Mouse (Mus musculus) CH12.LX (cell line): ENCODE data around the gene Runx3. TPM values are rescaled to one million over a fixed set of nuclear protein-coding genes. Genes with fewer than 3 reads are reported as not detected.

Source experiments
- DNase-seq: peaks from one replicate; pipeline ENCODE4 v3.0.0-alpha.2; 2013; ENCODE audit errors: extremely low read depth
- H3K27ac ChIP-seq: 2 replicates; pipeline ENCODE4 v1.5.1; 2012; ENCODE audit warnings: low read depth, mild to moderate bottlenecking, control low read depth, moderate library complexity; ENCODE audit not compliant: insufficient read depth
- H3K27me3 ChIP-seq: replicated peaks from 2 replicates; pipeline ENCODE3; 2012; ENCODE audit warnings: inconsistent platforms
- H3K36me3 ChIP-seq, 2 experiments: replicated peaks in 1 of 2; 2 replicates each; pipeline versions ENCODE3 to v1.6.1; 2012; ENCODE audit warnings: inconsistent platforms in 1 of 2, low read length in 1 of 2, mild to moderate bottlenecking in 1 of 2, mixed read lengths in 1 of 2, moderate library complexity in 1 of 2; ENCODE audit not compliant: control insufficient read depth in 1 of 2, insufficient read depth in 1 of 2
- H3K4me1 ChIP-seq, 2 experiments: 2 replicates each; pipeline ENCODE4 v1.6.1; 2012; ENCODE audit warnings: inconsistent platforms in 1 of 2, moderate library complexity in 1 of 2; ENCODE audit not compliant: insufficient read depth in 2 of 2, control insufficient read depth in 1 of 2
- H3K4me2 ChIP-seq: 2 replicates; pipeline ENCODE4 v1.6.1; 2012; ENCODE audit warnings: low read depth, mild to moderate bottlenecking, control low read depth; ENCODE audit not compliant: poor library complexity, insufficient read depth, severe bottlenecking
- H3K4me3 ChIP-seq, 3 experiments: fragments of 150-350 bp in 1 of 3; sonication (generic) in 1 of 3; replicated peaks in 1 of 3; 2 replicates each; pipeline versions ENCODE3 to v1.5.1; 2011 to 2012; ENCODE audit warnings: low read depth in 2 of 3, low read length in 2 of 3, mild to moderate bottlenecking in 2 of 3, moderate library complexity in 2 of 3, control low read depth in 1 of 3, improper control_type of control experiment in 1 of 3, inconsistent platforms in 1 of 3, mixed read lengths in 1 of 3; ENCODE audit not compliant: poor library complexity in 1 of 3
- H3K79me2 ChIP-seq: replicated peaks from 2 replicates; pipeline ENCODE4 v1.6.1; 2012; ENCODE audit warnings: mild to moderate bottlenecking, moderate library complexity; ENCODE audit not compliant: control insufficient read depth, poor library complexity, insufficient read depth, severe bottlenecking; ENCODE audit errors: extremely low read depth
- H3K9ac ChIP-seq: 2 replicates; pipeline ENCODE4 v1.6.1; 2012; ENCODE audit warnings: low read depth, mild to moderate bottlenecking, control low read depth, moderate library complexity; ENCODE audit not compliant: insufficient read depth
- H3K9me3 ChIP-seq: replicated peaks from 2 replicates; pipeline ENCODE3; 2012; ENCODE audit warnings: low read length, inconsistent platforms, mixed read lengths
- BHLHE40 ChIP-seq: IDR thresholded peaks from 2 replicates; pipeline ENCODE4 v1.6.1; 2011; ENCODE audit warnings: mild to moderate bottlenecking, low read depth, low read length, improper control_type of control experiment
- CTCF ChIP-seq, 2 experiments: IDR thresholded peaks in 1 of 2; conservative IDR thresholded peaks in 1 of 2; 2 replicates each; pipeline ENCODE4 v1.5.1; 2011 to 2012; ENCODE audit warnings: low read depth in 2 of 2, low read length in 2 of 2, improper control_type of control experiment in 1 of 2, inconsistent platforms in 1 of 2, mild to moderate bottlenecking in 1 of 2, moderate library complexity in 1 of 2
- ETS1 ChIP-seq: conservative IDR thresholded peaks from 2 replicates; pipeline ENCODE4 v1.6.1; 2012; ENCODE audit warnings: low read depth, mild to moderate bottlenecking, inconsistent platforms, low read length, improper control_type of control experiment, moderate library complexity
- GABPA ChIP-seq: IDR thresholded peaks from 2 replicates; pipeline ENCODE4 v1.6.1; 2012; ENCODE audit warnings: low read depth, low read length, improper control_type of control experiment, inconsistent platforms; ENCODE audit not compliant: insufficient replicate concordance
- IRF4 ChIP-seq: IDR thresholded peaks from 2 replicates; pipeline ENCODE4 v1.6.1; 2014; ENCODE audit warnings: low read depth, mild to moderate bottlenecking, inconsistent platforms, low read length, improper control_type of control experiment
- MAX ChIP-seq: IDR thresholded peaks from 2 replicates; pipeline ENCODE4 v1.6.1; 2011; ENCODE audit warnings: low read length, improper control_type of control experiment
- MAZ ChIP-seq: IDR thresholded peaks from 2 replicates; pipeline ENCODE4 v1.6.1; 2012; ENCODE audit warnings: low read depth, mild to moderate bottlenecking, inconsistent platforms, low read length, improper control_type of control experiment, moderate library complexity
- MXI1 ChIP-seq: IDR thresholded peaks from 2 replicates; pipeline ENCODE4 v1.6.1; 2011; ENCODE audit warnings: mild to moderate bottlenecking, low read depth, low read length, improper control_type of control experiment
- POLR2AphosphoS2 ChIP-seq: IDR thresholded peaks from 2 replicates; pipeline ENCODE4 v1.6.1; 2011; ENCODE audit warnings: low read depth, low read length, improper control_type of control experiment
- RAD21 ChIP-seq: IDR thresholded peaks from 2 replicates; pipeline ENCODE4 v1.6.1; 2011; ENCODE audit warnings: low read depth, mild to moderate bottlenecking, low read length, improper control_type of control experiment, moderate library complexity
- TBP ChIP-seq: conservative IDR thresholded peaks from 2 replicates; pipeline ENCODE4 v1.6.1; 2011; ENCODE audit warnings: low read depth, low read length, improper control_type of control experiment
- UBTF ChIP-seq: IDR thresholded peaks from 2 replicates; pipeline ENCODE4 v1.6.1; 2012; ENCODE audit warnings: low read depth, mild to moderate bottlenecking, inconsistent platforms, low read length, improper control_type of control experiment, moderate library complexity
- USF1 ChIP-seq: IDR thresholded peaks from 2 replicates; pipeline ENCODE4 v1.6.1; 2014; ENCODE audit warnings: low read depth, mild to moderate bottlenecking, inconsistent platforms, low read length, improper control_type of control experiment
- ZC3H11A ChIP-seq: IDR thresholded peaks from 2 replicates; pipeline ENCODE4 v1.6.1; 2012; ENCODE audit warnings: low read depth, mild to moderate bottlenecking, inconsistent platforms, low read length, improper control_type of control experiment
- ZKSCAN1 ChIP-seq: IDR thresholded peaks from 2 replicates; pipeline ENCODE4 v1.6.1; 2012; ENCODE audit warnings: low read depth, inconsistent platforms, low read length, improper control_type of control experiment, borderline replicate concordance
- ZNF384 ChIP-seq: IDR thresholded peaks from 2 replicates; pipeline ENCODE4 v1.6.1; 2012; ENCODE audit warnings: low read depth, low read length, improper control_type of control experiment, inconsistent platforms
- dilution Hi-C: fragments of 300-500 bp; cut with MboI; formaldehyde crosslinking; loops from 2 replicates; pipeline ENCODE4 v1.14.3; 2020; ENCODE audit warnings: low sequenced_read_pairs; ENCODE audit not compliant: extremely low pct_unique_long_range_greater_than_20kb, extremely low pct_ligation_motif_present
- in situ Hi-C: fragments of 300-500 bp; cut with MboI; formaldehyde crosslinking; loops from 3 replicates; pipeline ENCODE4 v1.14.3; 2019; ENCODE audit warnings: low sequenced_read_pairs, low pct_ligation_motif_present, low pct_unique_long_range_greater_than_20kb, mixed read lengths
- polyA plus RNA-seq: library from polyadenylated mRNA; unstranded; fragments of >175 nt; gene quantifications from 2 replicates; pipeline ENCODE4 v1.2.1, GENCODE M21; 2012; ENCODE audit warnings: low read depth; ENCODE audit not compliant: insufficient read length
- total RNA-seq, 2 experiments: library from RNA; depleted of rRNA; stranded (reverse); fragments of 300-350 nt in 1 of 2; fragments of >200 nt in 1 of 2; gene quantifications; 2 replicates each; pipeline ENCODE4 v1.2.3; 2012 to 2014

Gene Runx3
- total and polyA plus RNA-seq, 3 experiments: 5.0 to 61.1 (median 19.7) TPM

DNA sequence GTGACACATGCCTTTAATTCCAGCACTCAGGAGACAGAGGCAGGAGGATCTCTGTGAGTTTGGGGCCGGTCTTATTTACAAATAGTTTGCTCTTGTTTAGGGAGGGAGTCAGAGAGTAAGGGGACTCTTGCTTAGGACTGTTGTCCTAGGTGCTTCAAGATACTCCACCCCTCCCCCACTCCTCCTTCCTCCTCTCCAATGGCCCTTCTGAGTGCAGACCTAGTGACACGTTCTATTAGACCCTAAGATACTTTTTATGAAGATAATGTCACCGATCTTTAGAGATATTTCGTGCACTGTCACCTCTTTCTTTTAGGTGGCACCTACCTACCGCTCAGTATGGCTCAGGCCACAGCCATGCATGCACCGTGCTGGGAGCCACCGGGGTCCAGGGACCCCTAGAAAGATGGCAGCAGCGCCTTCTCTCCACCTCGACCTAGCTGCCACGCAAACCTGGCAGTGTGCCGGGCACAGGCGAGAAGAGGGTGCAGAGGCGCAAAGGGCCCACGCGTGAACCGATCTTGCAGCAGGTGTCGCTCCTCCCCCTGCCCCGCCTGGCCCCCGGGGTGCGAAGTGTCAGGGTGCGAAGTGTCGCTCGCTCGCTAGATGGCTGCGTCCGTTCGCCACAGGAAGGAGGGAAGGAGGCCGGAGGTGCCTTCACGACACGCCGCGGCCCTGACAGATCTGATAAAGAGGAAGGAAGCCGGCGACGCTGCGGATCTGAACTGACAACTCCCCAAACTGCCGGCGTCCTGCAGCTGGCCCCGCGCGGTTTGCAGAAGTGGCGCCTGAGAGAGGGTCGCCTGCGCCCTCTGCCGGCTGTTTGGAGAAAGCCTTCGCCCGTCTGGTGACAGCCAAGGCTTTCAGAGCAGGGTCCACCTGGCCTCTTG lies 85.5 kb downstream of the Runx3 start (continued):
- TF ChIP-seq POLR2AphosphoS2: no peak
- peak; percentile 66 for TF ChIP-seq IRF4
- peak; percentile 81 for TF ChIP-seq MXI1
- peak; percentile 90 for TF ChIP-seq RAD21
- no peak for TF ChIP-seq GABPA
- TF ChIP-seq ZKSCAN1: no peak
- peak; percentile 94 for TF ChIP-seq ZC3H11A
- TF ChIP-seq MAZ: peak; percentile 38; the same call in 1 of the 2 replicates
- peak; percentile 45 for TF ChIP-seq BHLHE40
- TF ChIP-seq ETS1: peak; percentile 58; the same call in 1 of the 2 replicates
- no peak for TF ChIP-seq USF1
- TF ChIP-seq UBTF: peak; percentile 74; the same call in 1 of the 2 replicates
- peak; percentile 72 for TF ChIP-seq MAX

DNA sequence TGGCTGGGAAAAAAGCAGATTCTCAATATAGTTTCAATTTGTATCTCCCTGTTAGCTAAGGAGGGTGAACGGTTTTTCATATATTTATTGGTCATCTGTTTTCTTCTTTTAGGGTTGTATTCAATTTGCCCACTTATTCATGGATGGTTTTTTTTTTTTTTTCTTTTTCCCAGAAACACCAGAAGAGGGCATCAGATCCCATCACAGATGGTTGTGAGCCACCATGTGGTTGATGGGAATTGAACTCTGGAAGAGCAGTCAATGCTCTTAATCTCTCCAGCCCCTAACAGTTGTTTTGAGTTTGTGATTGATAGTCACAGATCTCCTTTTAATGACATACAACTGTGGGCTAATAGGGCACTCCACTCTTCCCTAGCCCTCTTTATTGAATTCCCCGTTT lies 89.4 kb downstream of the Runx3 start:
- TF ChIP-seq TBP (no peak), CTCF (conservative IDR thresholded peaks at IDR 0.05 in 1 of 2, IDR thresholded peaks at IDR 0.05 in 1 of 2; ENCODE audit: low read depth in 2 of 2, low read length in 2 of 2) (peak in 1 of 2 experiments; percentile 49; a peak in 2 of 4 replicates), BHLHE40 (no peak), ZNF384 (peak; percentile 87), RAD21 (peak; percentile 8; the same call in 1 of the 2 replicates)
- in situ Hi-C loops: loop anchor here (5.0 to 10.0 kb wide), 3 partner anchors 153 to 265 kb away; no protein-coding TSS in a partner anchor
- Histone ChIP-seq H3K4me2 (no peak overlapping the region), H3K27me3 (no peaks in the 10 kb centered on the region), H3K4me3 (no peak overlapping the region), H3K9me3 (peaks cover 5% of the 10 kb centered on the region), H3K36me3 (peaks cover 14 to 26% of the 10 kb centered on the region in 2 experiments), H3K79me2 (no peaks in the 10 kb centered on the region), H3K9ac (no peak overlapping the region), H3K4me1 (peaks cover 10 to 21% of the 10 kb centered on the region in 2 experiments), H3K27ac (no peak overlapping the region)
- no peak for DNase-seq
- dilution Hi-C loops: no loop called here
